Mouse (Mus musculus) kidney, embryonic 16.5 days (tissue): ENCODE measurements at regions not wholly inside any gene's neighbourhood (a gene's known extent, or its start where the extent isn't known, plus 50 kb on each side); places are given as distances from the start of the nearest gene placed in this dataset.

ENCODE experiments used
- ATAC-seq: fragments of 200-750 bp; cut with Nextera tagmentation; 2 replicates; pipeline ENCODE4 v1.8.0; 2017; ENCODE audit warnings: moderate TSS enrichment; ENCODE audit not compliant: low FRiP score, low TSS enrichment
- H3K27ac ChIP-seq: fragments of 300-500 bp; sonication (generic); 2 replicates; pipeline ENCODE4 v1.5.1; 2014; ENCODE audit warnings: low read length
- H3K27me3 ChIP-seq: fragments of 300-500 bp; sonication (generic); 2 replicates; pipeline ENCODE4 v1.6.1; 2014; ENCODE audit warnings: low read length, control low read depth, mixed read lengths; ENCODE audit not compliant: insufficient read depth
- H3K36me3 ChIP-seq: fragments of 300-500 bp; sonication (generic); 2 replicates; pipeline ENCODE4 v1.6.1; 2014; ENCODE audit warnings: low read length, control low read depth, mixed read lengths; ENCODE audit not compliant: insufficient read depth
- H3K4me1 ChIP-seq: fragments of 300-500 bp; sonication (generic); 2 replicates; pipeline ENCODE4 v1.6.1; 2014; ENCODE audit warnings: low read length, control low read depth, mixed read lengths; ENCODE audit not compliant: insufficient read depth
- H3K4me2 ChIP-seq: fragments of 300-500 bp; sonication (generic); replicated peaks from 2 replicates; pipeline ENCODE4 v1.6.1; 2014; ENCODE audit warnings: low read depth, low read length
- H3K4me3 ChIP-seq: fragments of 300-500 bp; sonication (generic); 2 replicates; pipeline ENCODE4 v1.5.1; 2014; ENCODE audit warnings: mild to moderate bottlenecking, low read length
- H3K9ac ChIP-seq: fragments of 300-500 bp; sonication (generic); replicated peaks from 2 replicates; pipeline ENCODE4 v1.6.1; 2014; ENCODE audit warnings: low read length
- H3K9me3 ChIP-seq: fragments of 300-500 bp; sonication (generic); 2 replicates; pipeline ENCODE4 v1.6.1; 2016; ENCODE audit warnings: low read length, control low read depth
- WGBS: fragments of 180-500 bp; shearing (Covaris S2); extraction: QIAGEN DNeasy Blood & Tissue Kit; methylation state at CpG from one replicate; pipeline ENCODE4 v1.1.7; 2014; 5-methylcytosine and 5-hydroxymethylcytosine counted together

GRCm38 (mm10) chr2:67332211-67332610 is 81.3 kb upstream of the Gm21830 start:
- peak; percentile 35; the same call in 1 of the 2 replicates for ATAC-seq
- H3K36me3 ChIP-seq = no peaks in the 10 kb centered on the region
- no peaks in the 10 kb centered on the region for H3K27me3 ChIP-seq
- no peak overlapping the region for H3K4me2 ChIP-seq
- no peaks in the 10 kb centered on the region for H3K9me3 ChIP-seq
- 36% methylated on average over 2 of the region's 2 CpGs for WGBS
- no peak overlapping the region for H3K4me3 ChIP-seq
- H3K4me1 ChIP-seq = no peaks in the 10 kb centered on the region
- no peak overlapping the region for H3K27ac ChIP-seq
- no peak overlapping the region for H3K9ac ChIP-seq

GRCm38 (mm10) chr2:67344711-67345110 is 68.8 kb upstream of the Gm21830 start:
- H3K4me2 ChIP-seq = no peak overlapping the region
- H3K27ac ChIP-seq = no peak overlapping the region
- WGBS = 46% methylated on average over 5 of the region's 5 CpGs
- H3K36me3 ChIP-seq = no peaks in the 10 kb centered on the region
- no peak overlapping the region for H3K4me3 ChIP-seq
- H3K9ac ChIP-seq = no peak overlapping the region
- no peaks in the 10 kb centered on the region for H3K9me3 ChIP-seq
- no peaks in the 10 kb centered on the region for H3K27me3 ChIP-seq
- H3K4me1 ChIP-seq = no peaks in the 10 kb centered on the region
- ATAC-seq = no peak
